Mouse (Mus musculus): ENCODE measurements at regions not wholly inside any gene's neighbourhood (a gene's known extent, or its start where the extent isn't known, plus 50 kb on each side); places are given as distances from the start of the nearest gene placed in this dataset.

GRCm38 (mm10) chr10:111587891-111588611 is 82.0 kb downstream of the Phlda1 start:
- Histone ChIP-seq H3K4me3 (replicated peaks in 1 of 3; ENCODE audit: low read depth in 2 of 3, low read length in 2 of 3, poor library complexity in 1 of 3) (no peak overlapping the region), H3K27me3 (replicated peaks) (no peaks in the 10 kb centered on the region), H3K4me2 (ENCODE audit: insufficient read depth, low read depth, poor library complexity, severe bottlenecking) (no peak overlapping the region), H3K9ac (ENCODE audit: insufficient read depth, low read depth) (no peak overlapping the region), H3K27ac (ENCODE audit: insufficient read depth, low read depth) (no peak overlapping the region), H3K4me1 (ENCODE audit: control insufficient read depth in 1 of 2, insufficient read depth in 2 of 2) (peaks cover 2 to 11% of the 10 kb centered on the region in 2 experiments; a peak in 2 of 4 replicates), H3K79me2 (replicated peaks; ENCODE audit: control insufficient read depth, extremely low read depth, insufficient read depth, poor library complexity, severe bottlenecking) (no peaks in the 10 kb centered on the region), H3K9me3 (replicated peaks; ENCODE audit: low read length) (peaks cover 4% of the 10 kb centered on the region), H3K36me3 (replicated peaks in 1 of 2; ENCODE audit: control insufficient read depth in 1 of 2, insufficient read depth in 1 of 2, low read length in 1 of 2) (no peaks in the 10 kb centered on the region)
- TF ChIP-seq RAD21 (IDR thresholded peaks at IDR 0.05; ENCODE audit: low read depth, low read length) (no peak), JUND (conservative IDR thresholded peaks at IDR 0.05; ENCODE audit: low read depth, low read length) (no peak)
- dilution Hi-C loops (cut with MboI; ENCODE audit: extremely low pct_ligation_motif_present, extremely low pct_unique_long_range_greater_than_20kb, low sequenced_read_pairs) (no loop called here), in situ Hi-C loops (cut with MboI; ENCODE audit: low pct_ligation_motif_present, low pct_unique_long_range_greater_than_20kb, low sequenced_read_pairs) (no loop called here)
- DNase-seq (ENCODE audit: extremely low read depth), result no peak

- H3K27me3 ChIP-seq (replicated peaks), result no peaks in the 10 kb centered on the region
- no peaks in the 10 kb centered on the region for H3K36me3 ChIP-seq (replicated peaks in 1 of 2; ENCODE audit: control insufficient read depth in 1 of 2, insufficient read depth in 1 of 2, low read length in 1 of 2)
- no peak overlapping the region for H3K27ac ChIP-seq (ENCODE audit: insufficient read depth, low read depth)
- peaks cover 2 to 6% of the 10 kb centered on the region in 2 experiments; a peak in 2 of 4 replicates for H3K4me1 ChIP-seq (ENCODE audit: control insufficient read depth in 1 of 2, insufficient read depth in 2 of 2)
- DNase-seq (ENCODE audit: extremely low read depth), result no peak
- H3K79me2 ChIP-seq (replicated peaks; ENCODE audit: control insufficient read depth, extremely low read depth, insufficient read depth, poor library complexity, severe bottlenecking), result no peaks in the 10 kb centered on the region
- TF ChIP-seq TBP (conservative IDR thresholded peaks at IDR 0.05; ENCODE audit: low read depth, low read length) (no peak), EP300 (IDR thresholded peaks at IDR 0.05; ENCODE audit: low read length) (no peak), JUND (conservative IDR thresholded peaks at IDR 0.05; ENCODE audit: low read depth, low read length) (no peak), USF1 (IDR thresholded peaks at IDR 0.05; ENCODE audit: low read depth, low read length) (no peak), SMC3 (IDR thresholded peaks at IDR 0.05; ENCODE audit: low read depth, low read length) (no peak), RAD21 (IDR thresholded peaks at IDR 0.05; ENCODE audit: low read depth, low read length) (no peak), IRF4 (IDR thresholded peaks at IDR 0.05; ENCODE audit: low read depth, low read length) (no peak), MAX (IDR thresholded peaks at IDR 0.05; ENCODE audit: low read length) (no peak), BHLHE40 (IDR thresholded peaks at IDR 0.05; ENCODE audit: low read depth, low read length) (no peak), MXI1 (IDR thresholded peaks at IDR 0.05; ENCODE audit: low read depth, low read length) (no peak), ZC3H11A (IDR thresholded peaks at IDR 0.05; ENCODE audit: low read depth, low read length) (no peak), SIN3A (IDR thresholded peaks at IDR 0.05; ENCODE audit: low read length) (no peak), RCOR1 (conservative IDR thresholded peaks at IDR 0.05; ENCODE audit: low read depth, low read length) (no peak), USF2 (conservative IDR thresholded peaks at IDR 0.05; ENCODE audit: low read depth, low read length) (no peak), CHD1 (IDR thresholded peaks at IDR 0.05; ENCODE audit: low read depth, low read length) (no peak)
- H3K9me3 ChIP-seq (replicated peaks; ENCODE audit: low read length), result peaks cover 4% of the 10 kb centered on the region
- H3K9ac ChIP-seq (ENCODE audit: insufficient read depth, low read depth), result no peak overlapping the region
- dilution Hi-C loops (cut with MboI; ENCODE audit: extremely low pct_ligation_motif_present, extremely low pct_unique_long_range_greater_than_20kb, low sequenced_read_pairs) (no loop called here), in situ Hi-C loops (cut with MboI; ENCODE audit: low pct_ligation_motif_present, low pct_unique_long_range_greater_than_20kb, low sequenced_read_pairs) (no loop called here)
- H3K4me2 ChIP-seq (ENCODE audit: insufficient read depth, low read depth, poor library complexity, severe bottlenecking), result no peak overlapping the region
- no peak overlapping the region for H3K4me3 ChIP-seq (replicated peaks in 1 of 3; ENCODE audit: low read depth in 2 of 3, low read length in 2 of 3, poor library complexity in 1 of 3)
Observed at GRCm38 (mm10) chr10:111589186-111589585, 83.1 kb downstream of the Phlda1 start.
